Mouse (Mus musculus) CH12.LX (cell line): Measurements from ENCODE around the gene Alox12. TPM values are rescaled to one million over a fixed set of nuclear protein-coding genes. Genes with fewer than 3 reads are reported as not detected.

Source experiments
- DNase-seq: peaks from one replicate; pipeline ENCODE4 v3.0.0-alpha.2; 2013; ENCODE audit errors: extremely low read depth
- H3K27ac ChIP-seq: 2 replicates; pipeline ENCODE4 v1.5.1; 2012; ENCODE audit warnings: low read depth, mild to moderate bottlenecking, control low read depth, moderate library complexity; ENCODE audit not compliant: insufficient read depth
- H3K27me3 ChIP-seq: replicated peaks from 2 replicates; pipeline ENCODE3; 2012; ENCODE audit warnings: inconsistent platforms
- H3K36me3 ChIP-seq, 2 experiments: replicated peaks in 1 of 2; 2 replicates each; pipeline versions ENCODE3 to v1.6.1; 2012; ENCODE audit warnings: inconsistent platforms in 1 of 2, low read length in 1 of 2, mild to moderate bottlenecking in 1 of 2, mixed read lengths in 1 of 2, moderate library complexity in 1 of 2; ENCODE audit not compliant: control insufficient read depth in 1 of 2, insufficient read depth in 1 of 2
- H3K4me1 ChIP-seq, 2 experiments: 2 replicates each; pipeline ENCODE4 v1.6.1; 2012; ENCODE audit warnings: inconsistent platforms in 1 of 2, moderate library complexity in 1 of 2; ENCODE audit not compliant: insufficient read depth in 2 of 2, control insufficient read depth in 1 of 2
- H3K4me2 ChIP-seq: 2 replicates; pipeline ENCODE4 v1.6.1; 2012; ENCODE audit warnings: low read depth, mild to moderate bottlenecking, control low read depth; ENCODE audit not compliant: poor library complexity, insufficient read depth, severe bottlenecking
- H3K4me3 ChIP-seq, 3 experiments: fragments of 150-350 bp in 1 of 3; sonication (generic) in 1 of 3; replicated peaks in 1 of 3; 2 replicates each; pipeline versions ENCODE3 to v1.5.1; 2011 to 2012; ENCODE audit warnings: low read depth in 2 of 3, low read length in 2 of 3, mild to moderate bottlenecking in 2 of 3, moderate library complexity in 2 of 3, control low read depth in 1 of 3, improper control_type of control experiment in 1 of 3, inconsistent platforms in 1 of 3, mixed read lengths in 1 of 3; ENCODE audit not compliant: poor library complexity in 1 of 3
- H3K79me2 ChIP-seq: replicated peaks from 2 replicates; pipeline ENCODE4 v1.6.1; 2012; ENCODE audit warnings: mild to moderate bottlenecking, moderate library complexity; ENCODE audit not compliant: control insufficient read depth, poor library complexity, insufficient read depth, severe bottlenecking; ENCODE audit errors: extremely low read depth
- H3K9ac ChIP-seq: 2 replicates; pipeline ENCODE4 v1.6.1; 2012; ENCODE audit warnings: low read depth, mild to moderate bottlenecking, control low read depth, moderate library complexity; ENCODE audit not compliant: insufficient read depth
- H3K9me3 ChIP-seq: replicated peaks from 2 replicates; pipeline ENCODE3; 2012; ENCODE audit warnings: low read length, inconsistent platforms, mixed read lengths
- BHLHE40 ChIP-seq: IDR thresholded peaks from 2 replicates; pipeline ENCODE4 v1.6.1; 2011; ENCODE audit warnings: mild to moderate bottlenecking, low read depth, low read length, improper control_type of control experiment
- CTCF ChIP-seq, 2 experiments: IDR thresholded peaks in 1 of 2; conservative IDR thresholded peaks in 1 of 2; 2 replicates each; pipeline ENCODE4 v1.5.1; 2011 to 2012; ENCODE audit warnings: low read depth in 2 of 2, low read length in 2 of 2, improper control_type of control experiment in 1 of 2, inconsistent platforms in 1 of 2, mild to moderate bottlenecking in 1 of 2, moderate library complexity in 1 of 2
- E2F4 ChIP-seq: IDR thresholded peaks from 2 replicates; pipeline ENCODE4 v1.6.1; 2011; ENCODE audit warnings: low read depth, low read length, improper control_type of control experiment; ENCODE audit not compliant: insufficient replicate concordance
- ETS1 ChIP-seq: conservative IDR thresholded peaks from 2 replicates; pipeline ENCODE4 v1.6.1; 2012; ENCODE audit warnings: low read depth, mild to moderate bottlenecking, inconsistent platforms, low read length, improper control_type of control experiment, moderate library complexity
- HCFC1 ChIP-seq: IDR thresholded peaks from 2 replicates; pipeline ENCODE4 v1.6.1; 2012; ENCODE audit warnings: low read depth, mild to moderate bottlenecking, inconsistent platforms, low read length, improper control_type of control experiment
- JUN ChIP-seq: IDR thresholded peaks from 2 replicates; pipeline ENCODE4 v1.6.1; 2011; ENCODE audit warnings: low read depth, mild to moderate bottlenecking, low read length, improper control_type of control experiment, moderate library complexity; ENCODE audit not compliant: insufficient read depth
- KAT2A ChIP-seq: IDR thresholded peaks from 2 replicates; pipeline ENCODE4 v1.6.1; 2012; ENCODE audit warnings: low read length, improper control_type of control experiment, inconsistent platforms; ENCODE audit not compliant: insufficient replicate concordance
- MAX ChIP-seq: IDR thresholded peaks from 2 replicates; pipeline ENCODE4 v1.6.1; 2011; ENCODE audit warnings: low read length, improper control_type of control experiment
- MEF2A ChIP-seq: IDR thresholded peaks from 2 replicates; pipeline ENCODE4 v1.6.1; 2014; ENCODE audit warnings: low read depth, mild to moderate bottlenecking, inconsistent platforms, low read length, improper control_type of control experiment, borderline replicate concordance
- NELFE ChIP-seq: IDR thresholded peaks from 2 replicates; pipeline ENCODE4 v1.6.1; 2011; ENCODE audit warnings: low read depth, low read length, improper control_type of control experiment
- PAX5 ChIP-seq: IDR thresholded peaks from 2 replicates; pipeline ENCODE4 v1.6.1; 2012; ENCODE audit warnings: low read length, inconsistent platforms, mixed read lengths
- POLR2A ChIP-seq: IDR thresholded peaks from 2 replicates; pipeline ENCODE4 v1.6.1; 2011; ENCODE audit warnings: low read depth, mild to moderate bottlenecking, improper control_type of control experiment, low read length
- RAD21 ChIP-seq: IDR thresholded peaks from 2 replicates; pipeline ENCODE4 v1.6.1; 2011; ENCODE audit warnings: low read depth, mild to moderate bottlenecking, low read length, improper control_type of control experiment, moderate library complexity
- SIN3A ChIP-seq: IDR thresholded peaks from 2 replicates; pipeline ENCODE4 v1.6.1; 2012; ENCODE audit warnings: low read length, improper control_type of control experiment, inconsistent platforms
- SMC3 ChIP-seq: IDR thresholded peaks from 2 replicates; pipeline ENCODE4 v1.6.1; 2011; ENCODE audit warnings: low read depth, low read length, improper control_type of control experiment
- TCF12 ChIP-seq: IDR thresholded peaks from 2 replicates; pipeline ENCODE4 v1.6.1; 2014; ENCODE audit warnings: low read depth, mild to moderate bottlenecking, inconsistent platforms, low read length, improper control_type of control experiment
- USF2 ChIP-seq: conservative IDR thresholded peaks from 2 replicates; pipeline ENCODE4 v1.6.1; 2011; ENCODE audit warnings: low read depth, low read length, improper control_type of control experiment
- ZKSCAN1 ChIP-seq: IDR thresholded peaks from 2 replicates; pipeline ENCODE4 v1.6.1; 2012; ENCODE audit warnings: low read depth, inconsistent platforms, low read length, improper control_type of control experiment, borderline replicate concordance
- ZMIZ1 ChIP-seq: IDR thresholded peaks from 2 replicates; pipeline ENCODE4 v1.6.1; 2012; ENCODE audit warnings: low read depth, mild to moderate bottlenecking, inconsistent platforms, low read length, improper control_type of control experiment
- dilution Hi-C: fragments of 300-500 bp; cut with MboI; formaldehyde crosslinking; loops from 2 replicates; pipeline ENCODE4 v1.14.3; 2020; ENCODE audit warnings: low sequenced_read_pairs; ENCODE audit not compliant: extremely low pct_unique_long_range_greater_than_20kb, extremely low pct_ligation_motif_present
- in situ Hi-C: fragments of 300-500 bp; cut with MboI; formaldehyde crosslinking; loops from 3 replicates; pipeline ENCODE4 v1.14.3; 2019; ENCODE audit warnings: low sequenced_read_pairs, low pct_ligation_motif_present, low pct_unique_long_range_greater_than_20kb, mixed read lengths
- polyA plus RNA-seq: library from polyadenylated mRNA; unstranded; fragments of >175 nt; gene quantifications from 2 replicates; pipeline ENCODE4 v1.2.1, GENCODE M21; 2012; ENCODE audit warnings: low read depth; ENCODE audit not compliant: insufficient read length
- total RNA-seq, 2 experiments: library from RNA; depleted of rRNA; stranded (reverse); fragments of 300-350 nt in 1 of 2; fragments of >200 nt in 1 of 2; gene quantifications; 2 replicates each; pipeline ENCODE4 v1.2.3; 2012 to 2014

Alox12 gene
- total RNA-seq (2012; rRNA removed): not detected in 2 replicates
- total RNA-seq (2014; rRNA removed): not detected in 2 replicates
- not detected in 2 replicates for polyA plus RNA-seq

DNA sequence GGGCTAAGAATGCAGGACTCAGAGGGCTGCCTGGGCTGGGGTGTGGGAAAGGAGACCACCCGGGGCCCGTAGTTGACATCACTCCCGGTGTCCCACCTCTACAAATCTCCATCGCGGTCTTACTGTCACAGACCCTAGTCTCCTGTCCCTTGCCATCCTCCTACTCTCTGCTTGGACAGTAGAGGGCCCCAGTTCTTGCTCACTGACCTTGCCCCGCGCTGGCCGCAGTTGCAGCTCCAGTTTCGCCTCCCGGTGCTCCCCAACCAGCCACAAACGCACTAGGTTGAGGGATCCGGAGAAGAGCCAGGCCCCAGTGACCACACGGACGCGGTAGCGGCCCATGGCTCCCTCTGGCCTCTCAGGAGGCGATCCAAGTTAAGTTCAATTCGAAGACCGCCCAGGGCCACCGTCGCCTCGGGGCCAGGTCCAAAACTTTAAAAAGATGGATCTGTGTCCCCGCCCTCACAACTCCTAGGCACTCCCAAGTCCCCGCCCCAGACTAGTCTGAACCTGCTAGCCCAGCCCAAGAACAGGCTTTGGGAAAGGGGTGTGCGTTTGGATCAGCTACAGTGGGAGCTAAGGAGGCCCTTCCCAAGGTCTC, at the start of gene Alox12:
Gene Alox12 (minus strand): TSS at position 423 of the 601 bp plus-strand sequence.
- Histone ChIP-seq H3K4me3 (no peak within 1 kb of the TSS), H3K9me3 (peaks cover 3% of the 10 kb centered on the region), H3K36me3 (no peaks in the 10 kb centered on the region), H3K79me2 (no peaks in the 10 kb centered on the region)
- in situ Hi-C loops (no loop called here), dilution Hi-C loops (no loop called here)
- TF ChIP-seq CTCF (conservative IDR thresholded peaks at IDR 0.05 in 1 of 2, IDR thresholded peaks at IDR 0.05 in 1 of 2; ENCODE audit: low read depth in 2 of 2, low read length in 2 of 2): 0 out of 4 replicates have a peak, but pooled peaks of 1 of the 2 experiments have one; percentile 3
- TF ChIP-seq ETS1: no peak
- TF ChIP-seq ZMIZ1: no peak
- TF ChIP-seq, all 38 proteins: peak for 1
- H3K4me1 ChIP-seq: no peaks in the 10 kb centered on the region
- H3K27ac ChIP-seq: no peak within 1 kb of the TSS
- DNase-seq: no peak
- H3K9ac ChIP-seq: no peak within 1 kb of the TSS
- H3K4me2 ChIP-seq: no peak within 1 kb of the TSS
- H3K27me3 ChIP-seq: peaks cover 84% of the 10 kb centered on the region

DNA sequence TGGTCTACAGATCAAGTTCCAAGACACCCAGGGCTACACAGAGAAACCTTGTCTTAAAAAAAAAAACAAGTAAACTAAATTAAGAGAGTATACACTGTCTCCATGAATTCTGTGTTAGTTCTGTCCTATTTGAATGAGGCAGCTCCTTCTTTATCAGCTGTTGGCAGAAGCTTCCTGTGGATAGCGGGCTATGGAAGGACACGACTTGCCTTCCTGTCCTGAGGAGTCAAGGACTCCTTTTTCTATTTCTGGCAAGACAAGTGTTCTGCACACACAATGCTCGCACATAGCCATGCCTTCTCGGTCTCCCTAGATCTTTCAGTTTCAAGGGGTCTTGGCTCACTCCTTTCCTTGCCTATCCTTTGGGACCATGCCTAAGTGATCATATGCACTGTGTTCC, 47.1 kb upstream of the Alox12 start:
- in situ Hi-C loops: no loop called here
- H3K36me3 ChIP-seq: no peaks in the 10 kb centered on the region

DNA sequence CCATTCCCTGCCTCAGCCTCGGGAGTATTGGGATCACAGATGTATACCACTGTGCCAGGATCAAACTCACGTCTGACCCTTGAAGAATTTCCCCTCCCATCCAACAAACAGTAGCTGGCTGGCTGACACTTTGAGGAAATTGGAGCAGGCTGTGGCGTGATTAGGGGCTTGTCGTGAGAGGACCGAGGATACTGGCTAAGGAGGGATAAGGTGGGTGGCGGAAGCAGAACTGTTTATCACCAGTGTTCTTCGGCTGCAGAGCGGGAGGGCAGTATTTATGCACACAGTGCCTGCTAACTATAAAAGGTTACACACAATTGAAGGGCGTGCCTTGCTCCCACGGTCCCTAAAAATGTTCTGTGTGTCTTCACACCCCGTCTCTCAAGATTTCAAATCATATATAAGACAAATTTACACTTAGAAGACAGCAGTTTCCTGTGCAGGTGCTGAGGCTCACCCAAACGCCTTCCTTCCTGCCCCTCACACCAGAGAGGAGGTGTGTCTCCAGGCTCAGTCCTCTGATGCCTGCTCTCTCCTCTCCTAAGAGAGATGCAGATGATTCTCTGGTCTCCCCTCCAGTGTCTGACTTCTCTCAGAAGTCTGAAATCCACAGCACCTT, 42.8 kb upstream of the Alox12 start:
- Histone ChIP-seq H3K9me3 (peaks cover 12% of the 10 kb centered on the region), H3K27ac (no peak overlapping the region), H3K36me3 (no peaks in the 10 kb centered on the region), H3K4me1 (no peaks in the 10 kb centered on the region), H3K4me3 (no peak overlapping the region), H3K4me2 (no peak overlapping the region), H3K27me3 (peaks cover 74% of the 10 kb centered on the region), H3K79me2 (no peaks in the 10 kb centered on the region), H3K9ac (no peak overlapping the region)
- no peak for DNase-seq
- dilution Hi-C loops: no loop called here
- in situ Hi-C loops: no loop called here
- TF ChIP-seq PAX5 (no peak), TCF12 (no peak), KAT2A (no peak), BHLHE40 (no peak), ZMIZ1 (no peak)

More for the DNA sequence above, 47.1 kb upstream of the Alox12 start:
- Histone ChIP-seq H3K9me3 (peaks cover 8% of the 10 kb centered on the region), H3K79me2 (no peaks in the 10 kb centered on the region), H3K4me3 (no peak overlapping the region), H3K9ac (no peak overlapping the region), H3K27ac (no peak overlapping the region), H3K4me1 (peaks cover 3 to 5% of the 10 kb centered on the region in 2 experiments; a peak in 3 of 4 replicates), H3K27me3 (peaks cover 73% of the 10 kb centered on the region), H3K4me2 (no peak overlapping the region)
- dilution Hi-C loops: no loop called here
- no peak for DNase-seq
- TF ChIP-seq SMC3: no peak
- no peak for TF ChIP-seq HCFC1
- TF ChIP-seq MAX: no peak
- TF ChIP-seq RAD21: no peak
- no peak for TF ChIP-seq POLR2A
- no peak for TF ChIP-seq PAX5
- TF ChIP-seq USF2: no peak
- no peak for TF ChIP-seq KAT2A
- no peak for TF ChIP-seq JUN
- TF ChIP-seq SIN3A: no peak
- no peak for TF ChIP-seq NELFE
- TF ChIP-seq ZKSCAN1: no peak
- no peak for TF ChIP-seq BHLHE40
- no peak for TF ChIP-seq MEF2A
- no peak for TF ChIP-seq ETS1
- TF ChIP-seq E2F4: no peak
